8 mouse cellular contexts compared by ENCODE assay signal in genomic region chr14:124674536-124675141, GRCm38 (mm10). TPM values are rescaled to one million over a fixed set of nuclear protein-coding genes. Genes with fewer than 3 reads are reported as not detected.
DNase-seq lines count a peak whose midpoint lies in the region; ATAC-seq and TF ChIP-seq lines count a peak whose summit lies in the region.

No protein-coding gene starts in this region.

- H3K4me2 ChIP-seq in heart, embryonic 13.5 days = peak overlapping the region; percentile 88
- H3K4me2 ChIP-seq in forebrain, postnatal 0 days (ENCODE audit: low read depth) = peak overlapping the region; percentile 83

- H3K27me3 ChIP-seq in heart, embryonic 13.5 days (replicated peaks) = peaks cover 23% of the 10 kb centered on the region
- no peaks in the 10 kb centered on the region for H3K27me3 ChIP-seq in forebrain, postnatal 0 days (ENCODE audit: insufficient read depth, low read length)
- no peaks in the 10 kb centered on the region; the same call in 1 of the 2 replicates for H3K27me3 ChIP-seq in midbrain, embryonic 10.5 days (ENCODE audit: low read depth, poor library complexity, severe bottlenecking)

- H3K27ac ChIP-seq in heart, embryonic 13.5 days (replicated peaks) = no peak overlapping the region
- H3K27ac ChIP-seq in forebrain, postnatal 0 days (ENCODE audit: low read depth, low read length) = 0 out of 2 replicates have a peak overlapping the region, but pooled peaks have one; percentile 84
- peak overlapping the region; percentile 85 for H3K27ac ChIP-seq in midbrain, embryonic 10.5 days (replicated peaks)

- no peak for ATAC-seq in heart, embryonic 13.5 days (ENCODE audit: extremely low read depth, insufficient number of reproducible peaks, low FRiP score, low TSS enrichment)
- no peak for ATAC-seq in forebrain, postnatal 0 days

- H3K4me3 ChIP-seq in heart, embryonic 13.5 days = peak overlapping the region; percentile 56
- peak overlapping the region; percentile 63 for H3K4me3 ChIP-seq in forebrain, postnatal 0 days (ENCODE audit: low read depth, low read length)
- H3K4me3 ChIP-seq in midbrain, embryonic 10.5 days = peak overlapping the region; percentile 69

- H3K9ac ChIP-seq in heart, embryonic 13.5 days = peak overlapping the region; percentile 77
- H3K9ac ChIP-seq in forebrain, postnatal 0 days = peak overlapping the region; percentile 62

- no peak for TF ChIP-seq CTCF in forebrain, postnatal 0 days (IDR thresholded peaks at IDR 0.05; ENCODE audit: low read depth)

- H3K36me3 ChIP-seq in heart, embryonic 13.5 days = no peaks in the 10 kb centered on the region
- H3K36me3 ChIP-seq in forebrain, postnatal 0 days (ENCODE audit: insufficient read depth) = no peaks in the 10 kb centered on the region
- H3K36me3 ChIP-seq in midbrain, embryonic 10.5 days = no peaks in the 10 kb centered on the region

- WGBS in heart, embryonic 13.5 days = 38% methylated on average over 8 of the region's 8 CpGs
- WGBS in forebrain, postnatal 0 days = 22% methylated on average over 8 of the region's 8 CpGs
- 23% methylated on average over 8 of the region's 8 CpGs for WGBS in midbrain, embryonic 10.5 days

- H3K9me3 ChIP-seq in heart, embryonic 13.5 days = no peaks in the 10 kb centered on the region
- no peaks in the 10 kb centered on the region for H3K9me3 ChIP-seq in forebrain, postnatal 0 days (ENCODE audit: low read length)
- H3K9me3 ChIP-seq in midbrain, embryonic 10.5 days (replicated peaks) = no peaks in the 10 kb centered on the region

- peaks cover 12% of the 10 kb centered on the region for H3K4me1 ChIP-seq in heart, embryonic 13.5 days
- H3K4me1 ChIP-seq in forebrain, postnatal 0 days (ENCODE audit: insufficient read depth) = 0 out of 2 replicates have a peak, but pooled peaks cover 3% of the 10 kb centered on the region
- peaks cover 58% of the 10 kb centered on the region for H3K4me1 ChIP-seq in midbrain, embryonic 10.5 days

- no peak for DNase-seq in heart, postnatal 4 days
- DNase-seq in cerebellum, adult 11-12 months = peak; percentile 57
- DNase-seq in forebrain, postnatal 0 days = peak; percentile 3
- no peak for DNase-seq in midbrain, embryonic 10.5 days (ENCODE audit: low spot score)
- no peak for DNase-seq in adrenal gland, postnatal 36 days
- no peak for DNase-seq in MN1 (ENCODE audit: low spot score)
- no peak for DNase-seq in thymus, postnatal 25 days

RNA-seq across cellular contexts. Expression of gene Fgf14, which starts 2.3 kb away (rescaled TPM):
- polyA plus RNA-seq in heart, embryonic 13.5 days (2015; fragmentation: Nextera tagmentation; extraction: Ambion mirVana) = 1.6 and 1.8 TPM in 2 replicates
- 1 to 10 TPM; 1.5 to 2.1 TPM for total RNA-seq in heart, postnatal 4 days (2021)
- 33.0 and 46.8 TPM in 2 replicates for total RNA-seq in forebrain, postnatal 0 days (2014; rRNA removed)
- 26.4 and 32.4 TPM in 2 replicates for polyA plus RNA-seq in forebrain, postnatal 0 days (2015; fragmentation: Nextera tagmentation; extraction: Ambion mirVana)
- 6.5 and 8.8 TPM in 2 replicates for polyA plus RNA-seq in midbrain, embryonic 10.5 days (2016; fragmentation: Nextera tagmentation; extraction: Ambion mirVana)
- under 1 TPM; 0.49 to 0.76 TPM for total RNA-seq in adrenal gland, postnatal 36 days (2021)

Comparison
In these comparisons a context has a peak if more than half of its experiments do, and no peak if none do; other contexts are left out.
1. DNase-seq: peak in cerebellum, adult 11-12 months (single experiment) and forebrain, postnatal 0 days (single experiment); none in heart, postnatal 4 days (single experiment), midbrain, embryonic 10.5 days (single experiment), adrenal gland, postnatal 36 days (0 of 2), MN1 (single experiment) and thymus, postnatal 25 days (single experiment).
2. RNA of gene Fgf14, which starts 2.3 kb away (total RNA-seq): 33.0 to 46.8 TPM in forebrain, postnatal 0 days; 1.5 to 2.1 TPM in heart, postnatal 4 days and 0.49 to 0.76 TPM in adrenal gland, postnatal 36 days; every median in the first group is over 10 times any median in the second.
3. Peak in every context shown above with its lines, with median percentiles within 50 percentile points of each other: H3K4me3 ChIP-seq.